Mouse (Mus musculus): Measurements from ENCODE around the gene Gcsh. TPM values are rescaled to one million over a fixed set of nuclear protein-coding genes. Genes with fewer than 3 reads are reported as not detected.

The Gcsh gene
- polyA plus RNA-seq, 1 experiment from 2014 or later, result 176 TPM

GRCm38 (mm10) chr8:116952428-116952827, 40.9 kb downstream of the Gcsh start:
- no peak overlapping the region for H3K4me3 ChIP-seq (ENCODE audit: low read depth, low read length)
- no peak overlapping the region for H3K4me2 ChIP-seq (ENCODE audit: low read length)
- no peak for DNase-seq (ENCODE audit: low spot score)
- H3K27ac ChIP-seq (ENCODE audit: low read depth), result no peak overlapping the region
- no peaks in the 10 kb centered on the region for H3K9me3 ChIP-seq (ENCODE audit: control insufficient read depth, low read length)
- peaks cover 3% of the 10 kb centered on the region; the same call in 1 of the 2 replicates for H3K4me1 ChIP-seq (replicated peaks; ENCODE audit: control insufficient read depth, insufficient read depth, low read length)
- peaks cover 45% of the 10 kb centered on the region for H3K36me3 ChIP-seq (ENCODE audit: control insufficient read depth, insufficient read depth, low read length)
- no peaks in the 10 kb centered on the region for H3K27me3 ChIP-seq (replicated peaks; ENCODE audit: control insufficient read depth, insufficient read depth, low read length)
- no peak for ATAC-seq (replicated peaks; ENCODE audit: low FRiP score, low TSS enrichment, low read depth)
- WGBS, result 88% methylated on average over 8 of the region's 8 CpGs
- no peak overlapping the region for H3K9ac ChIP-seq (ENCODE audit: low read length)

DNA sequence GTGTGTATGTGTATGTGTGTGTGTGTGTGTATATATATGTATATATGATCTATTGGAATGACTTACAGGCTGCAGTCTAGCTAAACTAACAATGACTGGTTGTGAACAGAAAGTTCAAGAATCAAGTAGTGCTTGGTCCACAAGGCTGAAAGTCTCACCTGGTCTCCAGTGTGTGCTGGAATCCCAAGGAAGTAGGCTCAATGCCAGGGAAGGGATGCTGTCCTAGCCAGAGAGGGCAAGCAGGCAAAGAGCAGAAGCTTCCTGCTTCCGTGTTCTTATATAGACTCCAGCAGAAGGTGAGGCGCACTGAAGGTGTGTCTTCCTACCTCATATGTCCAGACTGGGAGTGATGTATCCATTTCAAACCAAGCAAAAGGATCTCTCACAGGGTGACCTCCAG, 41.6 kb downstream of the Gcsh start:
- no peak overlapping the region for H3K4me2 ChIP-seq (ENCODE audit: low read length)
- no peak for ATAC-seq (replicated peaks; ENCODE audit: low FRiP score, low TSS enrichment, low read depth)
- DNase-seq (ENCODE audit: low spot score), result no peak
- H3K9me3 ChIP-seq (ENCODE audit: control insufficient read depth, low read length), result no peaks in the 10 kb centered on the region
- peaks cover 3% of the 10 kb centered on the region; the same call in 1 of the 2 replicates for H3K4me1 ChIP-seq (replicated peaks; ENCODE audit: control insufficient read depth, insufficient read depth, low read length)
- peaks cover 39% of the 10 kb centered on the region for H3K36me3 ChIP-seq (ENCODE audit: control insufficient read depth, insufficient read depth, low read length)
- 96% methylated on average over 2 of the region's 2 CpGs for WGBS
- no peak overlapping the region for H3K27ac ChIP-seq (ENCODE audit: low read depth)
- H3K4me3 ChIP-seq (ENCODE audit: low read depth, low read length), result no peak overlapping the region
- no peak overlapping the region for H3K9ac ChIP-seq (ENCODE audit: low read length)
- H3K27me3 ChIP-seq (replicated peaks; ENCODE audit: control insufficient read depth, insufficient read depth, low read length), result no peaks in the 10 kb centered on the region

DNA sequence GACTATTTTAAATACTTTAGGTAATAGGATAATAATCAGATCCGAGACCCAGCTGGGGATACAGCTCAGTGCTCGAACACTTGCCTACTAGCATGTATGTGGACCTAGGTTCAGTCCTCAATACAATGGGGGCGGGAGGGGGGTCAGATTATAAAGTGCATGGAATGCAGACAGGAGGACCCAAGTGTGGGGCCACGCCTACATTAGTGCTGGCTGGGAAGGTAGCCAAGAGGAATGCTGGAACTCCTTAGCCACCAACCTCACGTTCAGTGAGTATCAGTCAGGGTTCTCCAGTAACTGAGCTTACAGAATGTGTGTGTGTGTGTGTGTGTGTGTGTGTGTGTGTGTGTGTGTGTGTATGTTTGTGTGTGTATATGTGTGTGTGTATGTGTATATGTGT, 42.0 kb downstream of the Gcsh start:
- peaks cover 35% of the 10 kb centered on the region for H3K36me3 ChIP-seq (ENCODE audit: control insufficient read depth, insufficient read depth, low read length)
- H3K27me3 ChIP-seq (replicated peaks; ENCODE audit: control insufficient read depth, insufficient read depth, low read length), result no peaks in the 10 kb centered on the region
- peaks cover 3% of the 10 kb centered on the region; the same call in 1 of the 2 replicates for H3K4me1 ChIP-seq (replicated peaks; ENCODE audit: control insufficient read depth, insufficient read depth, low read length)
- H3K9me3 ChIP-seq (ENCODE audit: control insufficient read depth, low read length), result no peaks in the 10 kb centered on the region
- 61% methylated on average over 5 of the region's 5 CpGs for WGBS
- H3K4me2 ChIP-seq (ENCODE audit: low read length), result no peak overlapping the region
- no peak overlapping the region for H3K4me3 ChIP-seq (ENCODE audit: low read depth, low read length)
- ATAC-seq (replicated peaks; ENCODE audit: low FRiP score, low TSS enrichment, low read depth) (peak; percentile 47; the same call in 1 of the 2 replicates), DNase-seq (ENCODE audit: low spot score) (no peak)
- no peak overlapping the region for H3K27ac ChIP-seq (ENCODE audit: low read depth)
- no peak overlapping the region for H3K9ac ChIP-seq (ENCODE audit: low read length)

DNA sequence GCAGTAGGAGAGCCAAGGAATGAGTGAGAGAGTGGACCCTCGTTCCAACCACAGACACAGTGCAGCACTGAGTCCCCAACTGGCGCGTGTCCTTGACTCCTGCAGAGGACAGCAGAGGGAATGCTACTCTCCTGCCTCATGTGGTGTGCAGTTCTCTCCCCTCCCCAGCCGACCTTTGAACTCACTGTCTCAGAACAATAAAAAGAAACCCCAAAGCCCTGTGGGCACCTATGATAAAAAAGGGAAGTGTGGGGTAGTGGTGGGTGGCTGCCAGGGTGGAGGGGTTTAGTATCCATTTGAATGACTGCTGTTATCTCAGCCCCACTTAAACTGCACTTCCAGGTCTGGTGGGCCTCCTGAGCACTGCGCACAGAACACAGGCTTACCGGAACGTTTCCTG, 45.7 kb downstream of the Gcsh start:
- no peaks in the 10 kb centered on the region for H3K9me3 ChIP-seq (ENCODE audit: control insufficient read depth, low read length)
- WGBS, result 84% methylated on average over 7 of the region's 7 CpGs
- DNase-seq (ENCODE audit: low spot score), result no peak
- H3K4me3 ChIP-seq (ENCODE audit: low read depth, low read length), result no peak overlapping the region
- peaks cover 11% of the 10 kb centered on the region for H3K4me1 ChIP-seq (replicated peaks; ENCODE audit: control insufficient read depth, insufficient read depth, low read length)
- H3K9ac ChIP-seq (ENCODE audit: low read length), result no peak overlapping the region
- H3K4me2 ChIP-seq (ENCODE audit: low read length), result no peak overlapping the region
- no peaks in the 10 kb centered on the region for H3K36me3 ChIP-seq (ENCODE audit: control insufficient read depth, insufficient read depth, low read length)
- H3K27me3 ChIP-seq (replicated peaks; ENCODE audit: control insufficient read depth, insufficient read depth, low read length), result no peaks in the 10 kb centered on the region
- no peak for ATAC-seq (replicated peaks; ENCODE audit: low FRiP score, low TSS enrichment, low read depth)
- no peak overlapping the region for H3K27ac ChIP-seq (ENCODE audit: low read depth)

DNA sequence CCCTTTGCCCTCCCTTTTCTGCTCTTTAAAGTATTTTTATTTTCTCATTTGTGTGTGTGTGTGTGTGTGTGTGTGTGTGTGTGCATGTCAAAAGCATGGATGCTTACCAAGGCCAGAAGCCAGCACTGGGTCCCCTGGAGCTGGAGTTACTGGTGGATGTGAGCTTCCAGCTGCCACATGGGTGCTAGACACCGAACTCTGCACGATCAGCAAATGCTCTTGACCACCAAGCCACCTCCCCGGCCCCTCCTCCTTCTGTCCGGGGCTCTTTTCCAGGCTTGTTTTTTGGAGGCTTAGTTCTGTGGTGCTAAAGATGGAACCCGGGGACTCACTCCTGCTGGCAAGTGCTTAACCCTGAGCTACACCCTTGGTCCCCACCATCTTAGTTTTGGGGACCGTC, 46.5 kb downstream of the Gcsh start:
- Histone ChIP-seq H3K4me2 (ENCODE audit: low read length) (no peak overlapping the region), H3K9me3 (ENCODE audit: control insufficient read depth, low read length) (no peaks in the 10 kb centered on the region), H3K27ac (ENCODE audit: low read depth) (no peak overlapping the region), H3K4me3 (ENCODE audit: low read depth, low read length) (no peak overlapping the region), H3K27me3 (replicated peaks; ENCODE audit: control insufficient read depth, insufficient read depth, low read length) (no peaks in the 10 kb centered on the region), H3K9ac (ENCODE audit: low read length) (no peak overlapping the region), H3K4me1 (replicated peaks; ENCODE audit: control insufficient read depth, insufficient read depth, low read length) (peaks cover 11% of the 10 kb centered on the region), H3K36me3 (ENCODE audit: control insufficient read depth, insufficient read depth, low read length) (no peaks in the 10 kb centered on the region)
- ATAC-seq (replicated peaks; ENCODE audit: low FRiP score, low TSS enrichment, low read depth) (no peak), DNase-seq (ENCODE audit: low spot score) (no peak)
- WGBS, result 91% methylated on average over 6 of the region's 6 CpGs

GRCm38 (mm10) chr8:116946268-116946838, 47.0 kb downstream of the Gcsh start:
- H3K36me3 ChIP-seq (ENCODE audit: control insufficient read depth, insufficient read depth, low read length), result no peaks in the 10 kb centered on the region
- DNase-seq (ENCODE audit: low spot score) (no peak), ATAC-seq (replicated peaks; ENCODE audit: low FRiP score, low TSS enrichment, low read depth) (no peak)
- H3K9ac ChIP-seq (ENCODE audit: low read length), result no peak overlapping the region
- 70% methylated on average over 21 of the region's 21 CpGs for WGBS
- H3K9me3 ChIP-seq (ENCODE audit: control insufficient read depth, low read length), result no peaks in the 10 kb centered on the region
- peaks cover 10% of the 10 kb centered on the region for H3K4me1 ChIP-seq (replicated peaks; ENCODE audit: control insufficient read depth, insufficient read depth, low read length)
- H3K4me2 ChIP-seq (ENCODE audit: low read length), result no peak overlapping the region
- no peak overlapping the region for H3K4me3 ChIP-seq (ENCODE audit: low read depth, low read length)
- no peaks in the 10 kb centered on the region for H3K27me3 ChIP-seq (replicated peaks; ENCODE audit: control insufficient read depth, insufficient read depth, low read length)
- H3K27ac ChIP-seq (ENCODE audit: low read depth), result no peak overlapping the region

DNA sequence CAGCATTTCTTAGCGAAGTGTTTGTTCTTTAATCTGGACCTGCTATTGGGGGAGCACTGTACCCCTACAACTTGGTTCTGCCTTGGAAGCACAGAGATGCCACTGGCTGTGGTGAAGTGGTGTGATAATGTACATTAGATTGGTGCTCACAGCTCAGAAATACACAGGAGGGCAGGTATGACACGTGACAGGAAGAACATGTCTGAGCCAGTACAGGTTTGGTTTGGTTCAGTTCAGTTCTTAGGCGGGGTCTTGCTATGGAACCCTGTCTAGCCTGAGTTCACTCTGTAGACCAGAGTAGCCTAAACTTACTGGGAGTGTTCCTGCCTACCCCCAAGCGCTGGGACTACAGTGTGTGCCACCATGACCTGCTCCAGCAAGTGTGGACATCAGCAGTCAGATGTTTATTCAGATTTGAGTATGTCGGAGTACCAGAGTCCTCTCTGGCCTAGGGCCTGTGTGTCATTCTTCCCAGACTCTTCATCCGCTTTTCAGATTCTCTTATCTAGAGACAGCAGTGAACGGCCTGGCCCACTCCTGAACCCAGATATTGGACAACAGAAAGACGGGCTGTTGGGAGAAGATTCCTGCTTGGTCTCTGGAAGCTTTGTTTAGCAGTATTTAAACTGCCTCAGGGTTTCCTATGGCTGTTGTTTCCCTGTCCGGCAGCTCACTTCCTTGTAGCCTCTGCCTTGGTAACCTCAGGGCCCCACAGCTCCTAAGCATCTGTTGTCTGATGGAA, 48.0 kb downstream of the Gcsh start:
- no peak overlapping the region for H3K27ac ChIP-seq (ENCODE audit: low read depth)
- 84% methylated on average over 9 of the region's 9 CpGs for WGBS

GRCm38 (mm10) chr8:116944385-116944696, 49.0 kb downstream of the Gcsh start:
- no peak for ATAC-seq (replicated peaks; ENCODE audit: low FRiP score, low TSS enrichment, low read depth)

More for the DNA sequence above, 48.0 kb downstream of the Gcsh start:
- Histone ChIP-seq H3K4me1 (replicated peaks; ENCODE audit: control insufficient read depth, insufficient read depth, low read length) (peaks cover 8% of the 10 kb centered on the region), H3K9me3 (ENCODE audit: control insufficient read depth, low read length) (no peaks in the 10 kb centered on the region), H3K4me3 (ENCODE audit: low read depth, low read length) (no peak overlapping the region), H3K27me3 (replicated peaks; ENCODE audit: control insufficient read depth, insufficient read depth, low read length) (no peaks in the 10 kb centered on the region), H3K4me2 (ENCODE audit: low read length) (no peak overlapping the region), H3K36me3 (ENCODE audit: control insufficient read depth, insufficient read depth, low read length) (no peaks in the 10 kb centered on the region), H3K9ac (ENCODE audit: low read length) (no peak overlapping the region)
- DNase-seq (ENCODE audit: low spot score), result no peak
- ATAC-seq (replicated peaks; ENCODE audit: low FRiP score, low TSS enrichment, low read depth), result no peak

More at GRCm38 (mm10) chr8:116944385-116944696, 49.0 kb downstream of the Gcsh start:
- H3K9ac ChIP-seq (ENCODE audit: low read length), result peak overlapping the region; percentile 84; the same call in 1 of the 2 replicates
- DNase-seq (ENCODE audit: low spot score), result no peak
- H3K27ac ChIP-seq (ENCODE audit: low read depth), result no peak overlapping the region
- H3K4me3 ChIP-seq (ENCODE audit: low read depth, low read length), result peak overlapping the region; percentile 96
- H3K9me3 ChIP-seq (ENCODE audit: control insufficient read depth, low read length), result no peaks in the 10 kb centered on the region
- H3K4me2 ChIP-seq (ENCODE audit: low read length), result peak overlapping the region; percentile 91
- no peaks in the 10 kb centered on the region for H3K27me3 ChIP-seq (replicated peaks; ENCODE audit: control insufficient read depth, insufficient read depth, low read length)
- H3K4me1 ChIP-seq (replicated peaks; ENCODE audit: control insufficient read depth, insufficient read depth, low read length), result peaks cover 8% of the 10 kb centered on the region
- no peaks in the 10 kb centered on the region for H3K36me3 ChIP-seq (ENCODE audit: control insufficient read depth, insufficient read depth, low read length)
- 14% methylated on average over 4 of the region's 4 CpGs for WGBS
